In the genomic region with DNA sequence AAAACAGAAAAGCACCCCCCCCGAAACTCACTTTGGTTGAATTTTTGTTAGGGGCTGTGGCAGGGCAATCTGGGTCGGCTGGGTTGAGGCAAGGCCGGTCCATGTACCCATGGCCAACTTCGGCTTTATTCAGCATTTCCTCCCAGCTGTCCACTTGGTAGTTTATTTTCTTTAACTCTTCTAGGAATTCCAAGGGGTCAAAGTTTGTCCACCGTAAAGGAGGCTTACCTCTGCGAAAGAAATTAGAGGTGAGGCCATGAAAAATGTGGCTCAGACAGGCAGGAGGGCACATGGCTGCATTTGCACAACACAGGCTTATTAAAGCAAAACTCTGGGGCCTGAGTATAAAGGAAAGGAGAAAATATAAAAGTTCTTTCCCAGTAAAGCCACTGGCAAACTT, we compare ENCODE assay signal across 17 mouse cellular contexts. TPM values are rescaled to one million over a fixed set of nuclear protein-coding genes. Genes with fewer than 3 reads are reported as not detected.
DNase-seq lines count a peak whose midpoint lies in the region; ATAC-seq and TF ChIP-seq lines count a peak whose summit lies in the region.
"Had no signal": no experiment of that assay in that cellular context is flagged by ENCODE, and none has a peak within 500 bp of the region (broad histone marks: within the 10 kb centered on the region; RNA-seq: fewer than 3 reads in every experiment).

No protein-coding gene starts in this region.

- no peak for TF ChIP-seq CTCF in forebrain, postnatal 0 days (IDR thresholded peaks at IDR 0.05; ENCODE audit: low read depth)

- H3K9ac ChIP-seq in forebrain, embryonic 11.5 days (ENCODE audit: low read length) = no peak overlapping the region
- no peak overlapping the region for H3K9ac ChIP-seq in forebrain, postnatal 0 days
- H3K9ac ChIP-seq in limb, embryonic 12.5 days (replicated peaks) = no peak overlapping the region
- H3K9ac ChIP-seq: liver, embryonic 12.5 days had no signal

- WGBS in forebrain, embryonic 11.5 days = 45% methylated on average over 6 of the region's 6 CpGs
- WGBS in forebrain, postnatal 0 days = 24% methylated on average over 6 of the region's 6 CpGs
- 36% methylated on average over 6 of the region's 6 CpGs for WGBS in limb, embryonic 12.5 days
- WGBS in limb, embryonic 10.5 days = 61% methylated on average over 6 of the region's 6 CpGs

- no peak for DNase-seq in forebrain, embryonic 11.5 days (ENCODE audit: low spot score)
- DNase-seq in forebrain, postnatal 0 days = no peak
- peak; percentile 42 for DNase-seq in kidney, adult 11 months
- no peak for DNase-seq in kidney, postnatal 25 days
- no peak for DNase-seq in limb, embryonic 10.5 days (ENCODE audit: low spot score)
- peak; percentile 51 for DNase-seq in kidney, postnatal 14 days
- DNase-seq in left cerebral cortex, adult 8-10 months (ENCODE audit: low spot score in 2 of 2) = no peak
- DNase-seq: adrenal gland, postnatal 10 days; cerebellum, adult 9-11 months; gastrocnemius, adult 2 months; lung, adult 2 months; lung, postnatal 4 days had no signal

- H3K4me2 ChIP-seq in forebrain, embryonic 11.5 days (ENCODE audit: low read depth, low read length, severe bottlenecking) = no peak overlapping the region
- no peak overlapping the region for H3K4me2 ChIP-seq in forebrain, postnatal 0 days (ENCODE audit: low read depth)
- H3K4me2 ChIP-seq in limb, embryonic 12.5 days = no peak overlapping the region
- H3K4me2 ChIP-seq: liver, embryonic 12.5 days had no signal

- no peaks in the 10 kb centered on the region; the same call in 1 of the 2 replicates for H3K27me3 ChIP-seq in forebrain, embryonic 11.5 days (ENCODE audit: control insufficient read depth, insufficient read depth, low read length)
- no peaks in the 10 kb centered on the region for H3K27me3 ChIP-seq in forebrain, postnatal 0 days (ENCODE audit: insufficient read depth, low read length)
- no peaks in the 10 kb centered on the region for H3K27me3 ChIP-seq in limb, embryonic 12.5 days
- H3K27me3 ChIP-seq in limb, embryonic 10.5 days (ENCODE audit: low read depth, poor library complexity, severe bottlenecking) = no peaks in the 10 kb centered on the region
- H3K27me3 ChIP-seq: liver, embryonic 12.5 days had no signal

- H3K4me3 ChIP-seq in forebrain, embryonic 11.5 days (ENCODE audit: low read depth, low read length) = no peak overlapping the region
- H3K4me3 ChIP-seq in forebrain, postnatal 0 days (ENCODE audit: low read depth, low read length) = no peak overlapping the region
- no peak overlapping the region for H3K4me3 ChIP-seq in limb, embryonic 12.5 days (replicated peaks)
- no peak overlapping the region for H3K4me3 ChIP-seq in limb, embryonic 10.5 days
- H3K4me3 ChIP-seq: gastrocnemius, adult 2 months; heart, embryonic 10.5 days; liver, embryonic 12.5 days had no signal

- H3K27ac ChIP-seq in forebrain, embryonic 11.5 days (ENCODE audit: low read depth, low read length) = 0 out of 2 replicates have a peak overlapping the region, but pooled peaks have one; percentile 34
- no peak overlapping the region for H3K27ac ChIP-seq in forebrain, postnatal 0 days (ENCODE audit: low read depth, low read length)
- H3K27ac ChIP-seq in limb, embryonic 12.5 days = peak overlapping the region; percentile 37; the same call in 1 of the 2 replicates
- no peak overlapping the region; the same call in 1 of the 2 replicates for H3K27ac ChIP-seq in limb, embryonic 10.5 days
- H3K27ac ChIP-seq: gastrocnemius, adult 2 months; heart, embryonic 10.5 days; liver, embryonic 12.5 days had no signal

- peaks cover 19% of the 10 kb centered on the region for H3K36me3 ChIP-seq in forebrain, embryonic 11.5 days (ENCODE audit: control insufficient read depth, insufficient read depth, low read length)
- peaks cover 39% of the 10 kb centered on the region for H3K36me3 ChIP-seq in forebrain, postnatal 0 days (ENCODE audit: insufficient read depth)
- peaks cover 93% of the 10 kb centered on the region for H3K36me3 ChIP-seq in limb, embryonic 12.5 days
- peaks cover 96% of the 10 kb centered on the region for H3K36me3 ChIP-seq in limb, embryonic 10.5 days

- H3K9me3 ChIP-seq in forebrain, embryonic 11.5 days (ENCODE audit: control insufficient read depth, low read length) = no peaks in the 10 kb centered on the region
- no peaks in the 10 kb centered on the region for H3K9me3 ChIP-seq in forebrain, postnatal 0 days (ENCODE audit: low read length)
- no peaks in the 10 kb centered on the region for H3K9me3 ChIP-seq in limb, embryonic 12.5 days
- H3K9me3 ChIP-seq in limb, embryonic 10.5 days (replicated peaks) = no peaks in the 10 kb centered on the region
- H3K9me3 ChIP-seq: heart, embryonic 10.5 days; liver, embryonic 12.5 days had no signal

- H3K4me1 ChIP-seq in forebrain, embryonic 11.5 days (replicated peaks; ENCODE audit: control insufficient read depth, insufficient read depth, low read length) = peaks cover 24% of the 10 kb centered on the region
- peaks cover 3% of the 10 kb centered on the region; the same call in 1 of the 2 replicates for H3K4me1 ChIP-seq in forebrain, postnatal 0 days (ENCODE audit: insufficient read depth)
- H3K4me1 ChIP-seq in limb, embryonic 12.5 days (replicated peaks) = peaks cover 42% of the 10 kb centered on the region
- peaks cover 47% of the 10 kb centered on the region for H3K4me1 ChIP-seq in limb, embryonic 10.5 days

- ATAC-seq in forebrain, embryonic 11.5 days (replicated peaks; ENCODE audit: low FRiP score) = no peak
- ATAC-seq in forebrain, postnatal 0 days = no peak
- no peak for ATAC-seq in limb, embryonic 12.5 days (ENCODE audit: insufficient number of reproducible peaks, insufficient read depth, low FRiP score, low TSS enrichment, low read depth)
- ATAC-seq: activated CD4-positive, CD25-positive, alpha-beta regulatory T cell, adult 4 months; CD4-positive, CD25-positive, alpha-beta regulatory T cell, adult 4 months; liver, embryonic 12.5 days had no signal

RNA-seq across cellular contexts. Expression of a gene that starts 29.9 kb away (rescaled TPM):
- polyA plus RNA-seq in forebrain, embryonic 11.5 days (2014; fragmentation: Nextera tagmentation; extraction: Ambion mirVana) = 25.1 and 26.0 TPM in 2 replicates
- 11.7 and 26.5 TPM in 2 replicates for total RNA-seq in forebrain, postnatal 0 days (2014; rRNA removed)
- 2.7 and 4.8 TPM in 2 replicates for polyA plus RNA-seq in forebrain, postnatal 0 days (2015; fragmentation: Nextera tagmentation; extraction: Ambion mirVana)
- 21.6 and 23.0 TPM in 2 replicates for polyA plus RNA-seq in limb, embryonic 12.5 days (2016; fragmentation: Nextera tagmentation; extraction: Ambion mirVana)
- polyA plus RNA-seq in limb, embryonic 10.5 days (2016; fragmentation: Nextera tagmentation; extraction: Ambion mirVana) = 18.2 and 19.0 TPM in 2 replicates
- total RNA-seq in left cerebral cortex, adult 8-10 months (2022) = 10 to 100 TPM; 49.4 to 73.3 (median 61.8) TPM

RNA-seq across cellular contexts. Expression of a gene that starts 46.4 kb away (rescaled TPM):
- polyA plus RNA-seq in forebrain, embryonic 11.5 days (2014; fragmentation: Nextera tagmentation; extraction: Ambion mirVana) = 20.4 and 22.5 TPM in 2 replicates
- 9.3 and 12.2 TPM in 2 replicates for total RNA-seq in forebrain, postnatal 0 days (2014; rRNA removed)
- polyA plus RNA-seq in forebrain, postnatal 0 days (2015; fragmentation: Nextera tagmentation; extraction: Ambion mirVana) = 7.4 and 8.0 TPM in 2 replicates
- 24.3 and 28.5 TPM in 2 replicates for polyA plus RNA-seq in limb, embryonic 12.5 days (2016; fragmentation: Nextera tagmentation; extraction: Ambion mirVana)
- 27.0 and 29.2 TPM in 2 replicates for polyA plus RNA-seq in limb, embryonic 10.5 days (2016; fragmentation: Nextera tagmentation; extraction: Ambion mirVana)
- 10 to 100 TPM; 10.5 to 12.1 (median 10.6) TPM for total RNA-seq in left cerebral cortex, adult 8-10 months (2022)

Comparison
In these comparisons a context has a peak if more than half of its experiments do, and no peak if none do; other contexts are left out.
1. DNase-seq: peak in kidney, adult 11 months (single experiment) and kidney, postnatal 14 days (single experiment); none in forebrain, embryonic 11.5 days (single experiment), forebrain, postnatal 0 days (single experiment), kidney, postnatal 25 days (0 of 2), limb, embryonic 10.5 days (single experiment) and left cerebral cortex, adult 8-10 months (0 of 2).
2. H3K27ac ChIP-seq: peak in forebrain, embryonic 11.5 days (single experiment) and limb, embryonic 12.5 days (single experiment); none in forebrain, postnatal 0 days (single experiment) and limb, embryonic 10.5 days (single experiment).